ENCODE assay signal across 18 mouse cellular contexts in the genomic region with DNA sequence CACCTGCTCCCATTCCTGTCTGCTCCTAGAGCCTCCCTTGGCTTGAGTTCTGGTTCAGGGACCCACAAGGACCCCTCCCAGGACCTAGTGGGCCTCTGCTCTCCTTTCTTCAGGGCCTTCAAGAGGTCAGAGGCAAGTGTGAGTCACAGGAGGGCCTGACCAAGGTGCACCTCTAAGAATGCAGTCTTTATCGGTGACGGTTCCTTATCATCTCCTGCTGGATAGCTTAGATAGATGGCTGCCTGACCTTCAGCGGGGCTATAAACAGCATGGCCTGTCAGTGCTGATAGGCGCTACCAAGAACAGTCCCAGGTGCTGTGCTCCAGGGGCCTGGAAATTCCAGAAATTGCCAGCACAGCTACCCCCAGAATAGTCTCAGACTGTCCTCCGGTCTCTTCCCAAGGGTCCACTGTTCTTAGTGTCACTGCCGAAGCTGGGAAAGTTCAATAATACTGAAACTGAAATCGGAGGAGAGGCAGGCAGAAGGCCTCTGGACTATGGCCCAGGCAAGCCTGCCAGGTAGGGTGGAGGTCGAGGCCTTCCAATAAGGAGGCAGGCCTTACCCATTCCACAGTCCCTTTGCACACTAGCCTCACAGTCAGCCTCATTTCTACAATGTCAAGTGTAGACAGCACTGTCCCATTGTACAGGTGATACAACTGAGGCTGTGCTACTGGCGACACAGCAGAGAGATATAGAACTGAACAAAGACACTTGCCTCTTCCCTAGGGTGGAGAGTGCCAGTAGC. TPM values are rescaled to one million over a fixed set of nuclear protein-coding genes. Genes with fewer than 3 reads are reported as not detected.
A peak's percentile ranks its signal among the peaks of the same experiment; 100 is the strongest.
DNase-seq lines count a peak whose midpoint lies in the region; TF ChIP-seq lines count a peak whose summit lies in the region.
"Had no signal": no experiment of that assay in that cellular context is flagged by ENCODE, and none has a peak within 500 bp of the region (broad histone marks: within the 10 kb centered on the region; RNA-seq: fewer than 3 reads in every experiment).

No protein-coding gene starts in this region.

- no peak for TF ChIP-seq CTCF in thymus, adult 2 months (IDR thresholded peaks at IDR 0.05; ENCODE audit: borderline replicate concordance, control insufficient read depth, extremely low read depth, insufficient read depth, low read length, poor library complexity)

- no peaks in the 10 kb centered on the region for H3K27me3 ChIP-seq in myocyte (ENCODE audit: control insufficient read depth, insufficient read depth, insufficient read length)
- no peaks in the 10 kb centered on the region for H3K27me3 ChIP-seq in thymus, adult 2 months (ENCODE audit: control insufficient read depth, insufficient read depth, low read length)
- H3K27me3 ChIP-seq: embryonic facial prominence, embryonic 12.5 days had no signal

- H3K36me3 ChIP-seq in myocyte (ENCODE audit: control insufficient read depth, insufficient read depth) = no peaks in the 10 kb centered on the region
- H3K36me3 ChIP-seq in thymus, adult 2 months (ENCODE audit: control insufficient read depth, insufficient read depth, low read length) = no peaks in the 10 kb centered on the region
- H3K36me3 ChIP-seq: embryonic facial prominence, embryonic 12.5 days; midbrain, embryonic 12.5 days had no signal

- H3K4me3 ChIP-seq in myocyte = no peak overlapping the region
- H3K4me3 ChIP-seq in thymus, adult 2 months (ENCODE audit: control insufficient read depth, insufficient read depth, low read length) = no peak overlapping the region
- H3K4me3 ChIP-seq: embryonic facial prominence, embryonic 12.5 days; midbrain, embryonic 12.5 days had no signal

- H3K4me2 ChIP-seq in myocyte (ENCODE audit: low read depth) = peak overlapping the region; percentile 79
- H3K4me2 ChIP-seq: embryonic facial prominence, embryonic 12.5 days; midbrain, embryonic 12.5 days had no signal

- no peak for TF ChIP-seq POLR2A in myocyte (IDR thresholded peaks at IDR 0.05; ENCODE audit: insufficient read length, low read depth)
- TF ChIP-seq POLR2A in thymus, adult 2 months (IDR thresholded peaks at IDR 0.05; ENCODE audit: control insufficient read depth, extremely low read depth, insufficient read depth, low read length, poor library complexity) = no peak

- intact Hi-C loops in heart, postnatal 10 days (cut with DNase I) = no loop called here

- peaks cover 16% of the 10 kb centered on the region for H3K79me2 ChIP-seq in myocyte (ENCODE audit: control insufficient read depth, insufficient read depth)

- no peak overlapping the region for H3ac ChIP-seq in myocyte (ENCODE audit: control insufficient read depth, insufficient read length)

- WGBS in thymus, adult 2 months = 94% methylated on average over 9 of the region's 9 CpGs

- H3K4me1 ChIP-seq in thymus, adult 2 months (replicated peaks; ENCODE audit: control insufficient read depth, insufficient read depth, low read length) = no peaks in the 10 kb centered on the region
- H3K4me1 ChIP-seq: embryonic facial prominence, embryonic 12.5 days; midbrain, embryonic 12.5 days had no signal

- no peak overlapping the region for H3K27ac ChIP-seq in thymus, adult 2 months (ENCODE audit: control insufficient read depth, insufficient read depth, low read length)
- H3K27ac ChIP-seq: embryonic facial prominence, embryonic 12.5 days; midbrain, embryonic 12.5 days had no signal

- peak; percentile 91 for DNase-seq in heart, adult 11 months
- DNase-seq in heart, adult 8-10 months (ENCODE audit: low spot score) = no peak
- DNase-seq in adrenal gland, postnatal 14 days = peak; percentile 54
- peak; percentile 68 to 69 for DNase-seq in heart, postnatal 10 days
- no peak for DNase-seq in embryo, embryonic 9.5 days (ENCODE audit: extremely low spot score)
- no peak for DNase-seq in layer of hippocampus, adult 8-10 months (ENCODE audit: low spot score in 2 of 2)
- no peak for DNase-seq in thymus, adult 2 months
- DNase-seq: cerebellum, adult 9-11 months; retina, postnatal 1 day had no signal

TF ChIP-seq in myocyte, 11 proteins besides CTCF, POLR2A, EP300 and RAD21:
- TF ChIP-seq POLR2AphosphoS2 (IDR thresholded peaks at IDR 0.05; ENCODE audit: insufficient read length, low read depth) = no peak
- TF ChIP-seq TCF12 (IDR thresholded peaks at IDR 0.05; ENCODE audit: insufficient read depth, poor library complexity, severe bottlenecking) = no peak
- no peak for TF ChIP-seq TCF3 (IDR thresholded peaks at IDR 0.05; ENCODE audit: insufficient read length, low read depth)
- no peak for TF ChIP-seq USF1 (IDR thresholded peaks at IDR 0.05; ENCODE audit: low read depth)
- no peak for TF ChIP-seq E2F4 (IDR thresholded peaks at IDR 0.05; ENCODE audit: insufficient read depth)
- TF ChIP-seq REST (IDR thresholded peaks at IDR 0.05; ENCODE audit: insufficient read depth, insufficient read length) = no peak
- no peak for TF ChIP-seq MYOG (IDR thresholded peaks at IDR 0.05; ENCODE audit: control insufficient read depth in 1 of 3, insufficient read depth in 1 of 3, insufficient read length in 2 of 3, low read depth in 2 of 3)
- TF ChIP-seq MYOD1 (IDR thresholded peaks at IDR 0.05; ENCODE audit: control insufficient read depth in 1 of 3, insufficient read length in 2 of 3, low read depth in 2 of 3) = no peak
- TF ChIP-seq SRF (IDR thresholded peaks at IDR 0.05; ENCODE audit: control insufficient read depth, insufficient read length, low read depth) = no peak

RNA-seq across cellular contexts. Expression of gene Ldb3, which starts 3.0 kb away (rescaled TPM):
- total RNA-seq in heart, adult 8-10 months (2022) = 1,000 to 10,000 TPM; 1,077 to 1,246 (median 1,126) TPM
- total RNA-seq in adrenal gland, postnatal 14 days (2021) = 0.44 and 1.2 TPM in 2 replicates
- total RNA-seq in heart, postnatal 10 days (2021) = 100 to 1,000 TPM; 879 to 920 TPM
- polyA plus RNA-seq in myocyte (2012; fragmentation: generic; extraction: Trizol) = 83.9 TPM
- 1 to 10 TPM; 4.1 to 4.8 (median 4.3) TPM for total RNA-seq in layer of hippocampus, adult 8-10 months (2022)
- 6.6 and 63.0 TPM in 2 replicates for polyA plus RNA-seq in thymus, adult 2 months (2012; rRNA removed)
- total RNA-seq: granulocyte monocyte progenitor cell, adult 5-6 weeks had no signal

RNA-seq across cellular contexts. Expression of gene Opn4, which starts 14.4 kb away (rescaled TPM):
- 1 to 10 TPM; 1.7 to 2.5 (median 2.4) TPM for total RNA-seq in heart, adult 8-10 months (2022)
- total RNA-seq in adrenal gland, postnatal 14 days (2021) = not detected in 2 replicates
- 1 to 10 TPM; 2.0 to 2.3 TPM for total RNA-seq in heart, postnatal 10 days (2021)
- 0.23 TPM for polyA plus RNA-seq in myocyte (2012; fragmentation: generic; extraction: Trizol)
- total RNA-seq in layer of hippocampus, adult 8-10 months (2022) = not detected
- 0.22 and 1.1 TPM in 2 replicates for polyA plus RNA-seq in thymus, adult 2 months (2012; rRNA removed)
- total RNA-seq: granulocyte monocyte progenitor cell, adult 5-6 weeks; left cerebral cortex, postnatal 14 days had no signal
- polyA plus RNA-seq: C2C12; forebrain, embryonic 14.5 days; midbrain, embryonic 12.5 days; neural tube, embryonic 11.5 days; stomach, embryonic 14.5 days had no signal

Comparison
In these comparisons a context has a peak if more than half of its experiments do, and no peak if none do; other contexts are left out.
1. DNase-seq: peak in heart, adult 11 months (single experiment), adrenal gland, postnatal 14 days (single experiment) and heart, postnatal 10 days (2 of 2); none in heart, adult 8-10 months (single experiment), embryo, embryonic 9.5 days (single experiment), layer of hippocampus, adult 8-10 months (0 of 2) and thymus, adult 2 months (single experiment).
2. RNA of gene Ldb3, which starts 3.0 kb away (total RNA-seq): 1,077 to 1,246 TPM in heart, adult 8-10 months and 879 to 920 TPM in heart, postnatal 10 days; 4.1 to 4.8 TPM in layer of hippocampus, adult 8-10 months and 0.44 to 1.2 TPM in adrenal gland, postnatal 14 days; every median in the first group is over 100 times any median in the second.